Mouse (Mus musculus): ENCODE measurements around the gene Patl2. TPM values are rescaled to one million over a fixed set of nuclear protein-coding genes. Genes with fewer than 3 reads are reported as not detected.

Patl2 gene
- total RNA-seq, 2 experiments from 2014 or later = not detected

Other genes with a start within 250 kb of the Patl2 start
- 10 to 100 TPM; 35.4 to 37.7 TPM for gene Ctdspl2, start 230.2 kb downstream of the Patl2 start, total RNA-seq (2021)
- gene Mageb3, start 230.1 kb downstream of the Patl2 start, total RNA-seq (2021) = under 1 TPM; 0.18 to 0.29 TPM
- 10 to 100 TPM; 21.1 to 21.9 TPM for gene Eif3j1, start 157.6 kb downstream of the Patl2 start, total RNA-seq (2021)
- gene Spg11, start 67.8 kb downstream of the Patl2 start, total RNA-seq (2021) = 10 to 100 TPM; 12.2 TPM
- gene B2m, start 38.5 kb downstream of the Patl2 start, total RNA-seq (2021) = 100 to 1,000 TPM; 114 to 125 TPM
- not detected for gene Trim69, start 25.5 kb downstream of the Patl2 start, total RNA-seq (2021)
- not detected for gene Terb2, start 83 bp upstream of the Patl2 start, total RNA-seq (2021)
- 10 to 100 TPM; 84.4 to 86.0 TPM for gene Sord, start 48.6 kb upstream of the Patl2 start, total RNA-seq (2021)
- gene Duox2, start 112.3 kb upstream of the Patl2 start, total RNA-seq (2021) = under 1 TPM; 0.55 to 0.59 TPM
- gene Duoxa2, start 112.7 kb upstream of the Patl2 start, total RNA-seq (2021) = under 1 TPM; 0.16 to 0.21 TPM
- not detected for gene Duoxa1, start 127.5 kb upstream of the Patl2 start, total RNA-seq (2021)
- not detected for gene Duox1, start 129.5 kb upstream of the Patl2 start, total RNA-seq (2021)
- 10 to 100 TPM; 10.1 to 11.3 TPM for gene Shf, start 183.0 kb upstream of the Patl2 start, total RNA-seq (2021)
- gene Slc28a2, start 240.3 kb upstream of the Patl2 start, total RNA-seq (2021) = 10 to 100 TPM; 18.9 to 19.1 TPM